Mouse (Mus musculus) cerebellum, postnatal 25 days (tissue): ENCODE results near the gene Gm15056.

ENCODE experiments used
- DNase-seq, 2 experiments: peaks; one replicate each; pipeline ENCODE4 v3.0.0; 2021; ENCODE audit warnings: mixed read lengths in 2 of 2

The Gm15056 gene

DNA sequence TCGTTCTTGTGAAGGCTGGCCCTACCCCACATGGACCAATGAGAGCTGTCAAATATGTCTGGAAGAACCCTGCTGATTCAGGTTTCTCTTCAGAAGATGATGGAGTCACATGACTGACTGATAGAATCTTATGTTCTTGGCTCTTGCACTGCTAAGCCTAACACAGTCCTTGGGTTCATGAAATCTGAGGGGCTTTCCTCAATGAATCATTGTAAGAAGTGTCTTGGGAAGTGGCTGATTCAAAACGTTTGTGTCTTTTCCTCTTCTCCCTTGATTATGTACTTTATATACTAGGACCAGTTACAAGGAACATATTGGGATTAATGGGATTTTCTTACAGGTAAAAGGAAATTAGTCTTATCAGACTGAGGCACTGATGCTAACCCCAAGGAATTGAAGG lies at the start of gene Gm15056:
Gene Gm15056 (minus strand): TSS at position 101 of the 400 bp plus-strand sequence.
- no peak for DNase-seq

DNA sequence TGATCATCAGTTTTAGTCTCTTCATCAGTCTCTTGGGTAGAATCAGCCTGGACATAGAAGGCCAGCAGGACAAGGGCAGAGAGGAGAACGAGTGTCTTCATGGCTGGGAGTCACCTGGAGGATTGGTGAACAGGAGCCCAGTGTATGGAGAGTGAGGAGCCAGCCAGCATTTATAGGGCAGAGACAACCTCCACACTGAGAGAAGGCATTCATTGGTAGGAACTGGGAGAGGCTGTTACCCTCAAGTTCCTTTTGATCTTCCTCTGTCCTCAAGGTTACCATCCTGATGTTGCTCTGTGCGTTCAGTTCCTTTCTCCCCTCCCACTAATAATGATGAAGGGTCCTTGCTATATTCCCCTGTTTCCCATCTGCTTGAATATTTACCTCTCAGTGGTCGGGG lies 42.2 kb upstream of the Gm15056 start, which contains the start of gene AY761185:
Gene AY761185 (minus strand): TSS at position 101 of the 400 bp plus-strand sequence.
- no peak for DNase-seq

DNA sequence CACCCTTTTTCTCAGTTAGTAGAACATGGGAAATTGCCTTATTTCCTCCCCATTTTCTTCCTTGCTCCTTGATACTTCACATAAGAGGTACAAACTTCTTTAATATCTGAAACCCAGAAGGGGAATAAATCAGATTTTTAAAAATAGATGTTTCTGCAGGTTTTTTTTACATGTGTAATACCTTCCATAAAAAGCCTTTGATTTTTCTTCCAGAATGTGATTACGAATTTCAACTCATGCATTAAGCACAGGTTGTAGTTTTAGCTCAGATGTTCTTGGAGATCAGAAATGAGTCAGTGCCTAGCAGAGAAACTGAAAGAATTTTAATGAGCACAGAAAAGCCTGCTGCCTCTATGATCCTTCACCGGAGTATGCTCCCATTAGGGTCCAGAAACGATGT lies 19.5 kb upstream of the Gm15056 start, which contains the start of gene Gm6040:
Gene Gm6040 (minus strand): TSS at position 101 of the 400 bp plus-strand sequence.
- DNase-seq, result no peak

DNA sequence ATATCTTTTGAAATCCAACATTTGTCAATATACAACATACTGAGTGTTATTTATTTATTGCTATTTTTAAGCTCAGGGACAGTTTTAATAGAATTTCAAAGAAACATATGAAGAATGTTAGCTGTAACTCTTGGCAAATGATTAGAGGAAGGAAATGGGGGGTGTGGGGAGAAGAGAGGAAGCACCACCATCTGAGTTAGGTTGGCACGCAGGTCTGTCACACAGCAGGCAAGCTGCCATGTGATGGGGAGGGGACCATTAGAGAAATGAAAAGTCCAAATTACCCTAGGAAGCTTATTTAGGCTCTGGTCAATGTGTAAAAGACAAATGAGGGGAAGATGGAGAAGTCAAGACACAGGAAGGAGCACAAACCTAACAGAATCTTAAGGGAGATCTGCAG lies 9.9 kb upstream of the Gm15056 start:
- DNase-seq, result no peak

GRCm38 (mm10) chr8:20908256-20908655 lies 5.8 kb upstream of the Gm15056 start:
- DNase-seq, result no peak

DNA sequence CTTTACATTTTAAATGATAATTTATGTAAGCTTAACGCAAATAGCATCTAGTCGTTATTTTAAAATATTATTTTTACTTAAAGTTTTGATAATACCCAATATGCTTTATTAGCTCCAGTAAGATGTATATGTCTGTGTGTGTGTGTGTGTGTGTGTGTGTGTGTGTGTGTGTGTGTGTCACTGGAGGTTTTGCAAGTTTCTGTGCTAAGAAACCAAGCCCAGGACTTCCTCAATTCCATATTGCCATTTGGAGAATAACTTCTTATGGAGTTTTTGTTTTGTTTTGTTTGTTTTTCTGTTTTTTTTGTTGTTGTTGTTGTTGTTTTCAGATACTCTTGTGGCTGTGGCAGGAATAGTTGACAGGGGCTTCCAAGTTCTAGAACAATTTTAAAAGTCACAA lies 4.7 kb upstream of the Gm15056 start:
- no peak for DNase-seq

DNA sequence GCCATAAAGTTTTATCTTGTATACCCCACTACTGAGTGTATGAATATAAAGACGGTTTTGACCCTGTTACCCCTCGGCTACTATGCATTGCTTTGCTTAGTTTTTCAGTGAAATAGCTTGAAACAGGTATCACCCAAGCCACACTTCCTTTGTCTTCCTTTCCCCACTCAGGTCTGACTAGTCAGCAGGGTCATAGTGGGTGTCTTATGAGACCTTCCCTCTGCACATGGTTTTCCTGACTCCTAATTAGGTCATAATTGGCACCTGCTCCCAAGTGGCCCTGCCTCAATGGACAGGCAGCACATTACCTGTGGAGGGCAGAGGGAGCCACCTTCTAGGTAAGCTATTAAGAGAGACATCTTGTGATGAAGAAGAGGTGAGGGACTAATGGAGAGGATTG lies 10.1 kb downstream of the Gm15056 start, which contains the start of gene Defb33:
Gene Defb33 (plus strand): TSS at position 301 of the 400 bp plus-strand sequence.
- no peak for DNase-seq

DNA sequence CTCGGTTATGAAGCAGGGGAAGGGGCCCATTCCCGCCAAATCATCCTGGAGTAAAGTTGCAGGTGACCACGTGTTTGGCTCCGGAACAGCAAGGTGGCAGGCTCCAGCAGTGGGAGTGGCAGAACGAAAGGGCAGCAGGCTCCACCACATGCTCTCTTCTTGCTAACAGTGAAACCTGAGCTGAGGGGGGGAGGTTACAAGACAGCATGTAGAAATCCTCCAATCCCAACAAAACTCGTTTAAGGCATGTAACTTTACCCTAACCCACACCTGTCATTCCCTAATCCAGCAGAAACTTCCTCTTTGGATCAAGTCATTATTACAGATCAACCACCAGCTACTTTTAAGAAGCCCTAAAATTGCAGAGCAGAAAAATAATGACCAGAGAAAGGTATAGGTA lies 27.8 kb downstream of the Gm15056 start:
- no peak for DNase-seq
